Mouse (Mus musculus) small intestine, adult 2 months (tissue): ENCODE data around the gene Tns1.

Source experiments
- CTCF ChIP-seq: fragments of 200-500 bp; IDR thresholded peaks from 2 replicates; pipeline ENCODE4 v1.5.1; 2012; ENCODE audit warnings: low read depth, mild to moderate bottlenecking, control low read depth, inconsistent platforms, low read length, moderate library complexity, mixed read lengths; ENCODE audit not compliant: insufficient replicate concordance, insufficient read length; ENCODE audit errors: extremely low read depth
- POLR2A ChIP-seq: fragments of 200-500 bp; IDR thresholded peaks from 2 replicates; pipeline ENCODE4 v1.6.1; 2012; ENCODE audit warnings: low read depth, mild to moderate bottlenecking, control low read depth, inconsistent platforms, low read length, moderate library complexity

DNA sequence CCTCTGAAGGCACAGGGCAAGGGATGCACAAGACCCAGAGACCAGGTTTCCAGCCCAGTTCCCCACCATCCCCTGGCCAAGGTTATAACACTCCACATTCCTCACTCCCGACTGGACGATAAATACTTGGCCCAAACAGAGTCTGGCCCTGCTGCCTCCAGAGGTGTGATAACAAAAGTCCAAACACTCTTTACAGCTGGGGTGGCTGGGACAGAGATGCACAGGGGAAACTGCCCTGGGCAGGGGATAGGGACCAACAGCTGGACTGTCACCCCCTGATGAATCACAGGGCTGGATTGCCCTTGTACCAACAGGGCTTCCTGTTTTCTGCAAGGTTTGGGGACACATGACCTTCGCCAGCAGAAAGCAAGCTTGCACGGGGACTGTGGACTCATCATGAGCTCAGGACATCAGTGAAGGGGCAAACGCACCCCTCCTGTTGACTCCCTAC is 125.3 kb downstream of the Tns1 start:
- TF ChIP-seq CTCF (no peak), POLR2A (no peak)
